Mouse (Mus musculus) liver, embryonic 18 days (tissue): ENCODE results near the gene Calm5. TPM values are rescaled to one million over a fixed set of nuclear protein-coding genes. Genes with fewer than 3 reads are reported as not detected.

Source experiments
- polyA plus RNA-seq: library from polyadenylated mRNA; depleted of rRNA; stranded (reverse); fragments of >200 nt; gene quantifications from 2 replicates; pipeline ENCODE4 v1.2.3, GENCODE M21; 2012; rRNA removed

The Calm5 gene
- polyA plus RNA-seq = not detected in 2 replicates

DNA sequence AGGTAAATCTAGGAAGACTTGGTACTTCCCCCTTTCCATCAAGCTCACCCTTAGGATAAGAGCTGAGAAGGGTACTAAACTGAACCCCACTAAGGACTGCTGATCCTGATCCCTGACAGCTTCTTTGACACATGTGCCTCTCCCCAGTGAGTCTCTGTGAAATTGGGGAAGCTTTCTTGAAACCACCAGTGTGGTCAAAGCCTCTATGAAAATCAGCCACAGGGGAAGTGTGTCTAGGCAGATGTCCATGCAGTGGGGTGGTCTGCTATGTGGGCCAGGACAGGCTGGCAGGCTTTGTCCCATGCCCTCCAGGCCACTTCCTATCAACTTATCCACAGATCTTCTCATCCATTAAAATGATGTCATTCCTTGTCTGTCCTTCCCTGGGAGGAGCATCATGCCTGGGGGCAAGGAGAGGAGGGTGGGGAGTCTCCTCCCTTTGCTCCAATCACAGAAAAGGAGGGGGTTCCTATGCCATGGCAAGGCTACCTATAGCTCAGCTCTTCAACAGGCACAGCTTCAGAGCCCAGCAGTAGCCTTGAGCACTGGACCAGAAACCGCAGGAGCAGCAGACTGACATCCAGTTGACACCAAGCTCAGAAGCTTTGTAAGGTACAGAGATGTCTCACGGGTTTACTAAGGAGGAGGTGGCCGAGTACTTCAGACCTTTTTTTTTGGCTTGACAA, at the start of gene Calm5:
Calm5 (plus strand) TSS at position 526 of the 686 bp plus-strand sequence.

DNA sequence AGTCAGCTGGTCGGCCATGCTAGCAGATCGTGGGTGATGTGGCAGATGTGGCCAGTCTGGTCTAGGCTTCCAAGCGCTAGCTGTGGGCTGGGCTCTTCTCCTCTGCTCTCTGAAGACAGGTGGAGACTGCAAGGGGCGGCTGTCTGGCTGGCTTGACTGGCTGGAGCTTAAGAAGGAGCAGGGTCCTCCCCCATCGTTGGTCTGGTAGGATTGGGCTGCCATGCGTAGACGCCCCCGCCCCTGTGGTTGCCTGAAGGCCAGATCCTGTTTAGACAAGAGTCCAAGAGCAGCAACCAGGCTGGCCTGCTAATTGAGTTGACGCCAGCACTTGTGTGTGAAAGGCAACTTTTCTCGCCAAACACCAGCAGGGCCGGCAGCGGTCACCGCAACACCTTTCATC, 49.8 kb upstream of the Calm5 start, which contains the start of gene Calml3:
Calml3 (minus strand) TSS at position 131 of the 400 bp plus-strand sequence.

GRCm38 (mm10) chr13:3837312-3837807, 16.6 kb upstream of the Calm5 start, which contains the start of gene Calm4:
TSS of gene Calm4 (plus strand) at chr13:3837757.

Other genes with a start within 250 kb of the Calm5 start
- 4.7 and 4.8 TPM in 2 replicates for gene Fam208b, start 243.1 kb upstream of the Calm5 start, polyA plus RNA-seq
- 7.5 and 8.2 TPM in 2 replicates for gene Asb13, start 220.1 kb upstream of the Calm5 start, polyA plus RNA-seq
- gene Calml3, start 49.9 kb upstream of the Calm5 start, polyA plus RNA-seq = not detected in 2 replicates
- not detected in 2 replicates for gene Calm4, start 16.4 kb upstream of the Calm5 start, polyA plus RNA-seq
- gene Net1, start 64.0 kb downstream of the Calm5 start, polyA plus RNA-seq = 20.6 and 21.1 TPM in 2 replicates
- gene Tubal3, start 64.1 kb downstream of the Calm5 start, polyA plus RNA-seq = 0.07 TPM in 1 of 2 replicates, not detected in the other
- not detected in 2 replicates for gene Ucn3, start 91.2 kb downstream of the Calm5 start, polyA plus RNA-seq
- 16.7 and 23.6 TPM in 2 replicates for gene Akr1c14, start 194.8 kb downstream of the Calm5 start, polyA plus RNA-seq